Mouse (Mus musculus) ovary, postnatal 36 days (tissue): Measurements from ENCODE around the gene Bysl.
"Not testable (repeated sequence)": the region's sequence is repeated elsewhere in the genome, so short reads cannot be mapped to it uniquely, and the experiment has no call there.

ENCODE experiments used
- DNase-seq: peaks from one replicate; pipeline ENCODE4 v3.0.0; 2022; ENCODE audit warnings: low spot score, mixed read lengths

Gene Bysl

DNA sequence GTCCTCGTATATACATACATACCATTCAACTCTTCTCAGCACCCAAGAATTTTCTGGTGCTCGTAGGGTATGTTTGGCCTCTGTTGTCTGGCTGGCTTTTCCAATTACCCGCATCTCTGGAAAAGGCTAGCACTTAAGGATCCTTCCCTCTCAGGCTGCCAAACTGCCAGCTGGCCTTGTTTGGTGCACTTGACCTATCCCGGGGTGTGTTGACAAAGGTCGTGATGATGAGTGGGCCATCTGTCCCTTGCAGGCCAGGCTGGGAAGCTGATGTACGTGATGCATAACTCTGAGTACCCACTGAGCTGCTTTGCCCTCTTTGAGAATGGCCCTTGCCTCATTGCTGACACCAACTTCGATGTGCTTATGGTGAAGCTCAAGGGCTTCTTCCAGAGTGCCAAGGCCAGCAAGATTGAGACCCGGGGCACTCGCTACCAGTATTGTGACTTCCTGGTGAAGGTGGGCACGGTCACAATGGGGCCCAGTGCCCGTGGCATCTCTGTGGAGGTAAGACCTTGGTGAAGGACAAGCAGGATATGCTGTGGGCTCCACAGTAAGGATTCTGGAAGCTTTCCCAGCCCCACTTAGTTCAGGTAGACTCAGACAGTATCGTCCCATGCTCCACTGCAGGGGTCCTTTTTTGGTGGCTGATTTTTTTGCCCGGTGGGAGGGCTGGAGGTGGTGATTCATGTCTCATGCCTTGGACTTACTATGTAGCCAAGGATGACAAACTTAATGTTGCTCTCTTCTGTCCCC lies 7.4 kb upstream of the Bysl start:
- no peak for DNase-seq

DNA sequence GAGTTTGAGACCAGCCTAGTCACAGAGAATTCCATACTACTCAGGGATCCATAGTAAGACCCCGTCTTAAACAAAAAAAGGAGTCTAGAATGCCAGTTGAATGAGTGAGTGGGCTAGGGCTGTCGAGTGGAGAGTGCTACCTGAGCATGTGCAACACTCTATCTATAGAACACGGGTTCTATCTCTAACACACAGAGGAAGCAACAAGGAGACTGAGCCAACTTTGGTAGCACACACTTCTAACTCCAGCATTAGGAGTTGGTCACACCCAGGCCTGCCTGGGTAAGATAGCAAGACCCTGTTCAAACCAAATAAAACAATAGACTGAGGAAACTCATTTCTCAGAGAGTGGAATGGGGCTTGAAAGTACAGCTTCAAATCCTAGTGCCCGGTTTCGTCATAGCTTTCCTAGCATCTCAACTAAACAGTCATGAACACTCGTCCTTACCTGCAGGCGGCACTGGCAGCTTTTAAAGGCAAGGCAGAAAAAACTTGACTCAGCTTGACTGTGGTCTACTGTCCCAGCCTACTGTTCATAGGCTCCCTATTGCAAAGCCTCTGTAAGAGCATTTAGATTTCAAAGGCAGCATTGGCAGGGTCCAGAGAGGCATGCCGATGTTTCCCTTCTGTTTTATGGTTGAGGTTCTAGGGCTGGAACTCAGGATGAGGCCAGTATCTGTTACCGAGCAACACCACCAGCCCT lies 6.5 kb upstream of the Bysl start:
- no peak for DNase-seq

DNA sequence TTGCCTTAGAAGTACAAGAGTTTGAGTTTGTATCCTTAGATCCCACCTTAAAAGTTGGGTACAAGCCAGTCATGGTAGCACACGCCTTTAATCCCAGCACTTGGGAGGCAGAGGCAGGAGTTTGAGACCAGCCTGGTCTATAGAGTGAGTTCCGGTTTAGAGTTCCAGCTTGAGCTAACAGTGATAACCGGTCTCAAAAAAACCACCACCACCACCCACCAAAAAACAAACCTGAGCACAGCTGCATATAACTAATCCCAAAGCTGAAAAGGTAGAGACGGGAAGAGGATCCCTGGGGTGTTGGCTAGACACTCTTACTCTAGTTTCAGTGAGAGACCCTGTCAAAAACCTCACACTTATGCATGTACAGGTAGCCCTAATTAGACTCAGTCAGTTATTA lies 5.4 kb upstream of the Bysl start:
- no peak for DNase-seq

DNA sequence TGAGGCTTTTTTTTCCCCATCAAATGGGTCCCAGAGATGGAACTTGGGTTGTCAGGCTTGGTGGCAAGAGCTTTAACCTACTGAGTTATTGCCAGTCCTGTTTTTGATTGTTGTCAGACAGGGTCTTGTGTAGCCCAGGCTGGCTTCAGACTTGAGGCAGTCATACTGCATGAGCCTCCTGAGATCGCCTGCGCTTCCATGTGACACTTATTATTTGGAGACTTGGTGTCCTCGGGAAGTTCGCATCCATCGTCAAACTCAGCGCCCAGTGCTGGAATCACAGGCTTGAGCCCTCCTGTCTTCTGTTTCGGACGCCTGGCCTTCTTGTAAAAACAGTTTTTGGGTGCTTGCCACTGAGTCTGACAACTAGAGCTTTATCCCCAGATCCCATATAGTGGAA lies 4.8 kb upstream of the Bysl start:
- no peak for DNase-seq

DNA sequence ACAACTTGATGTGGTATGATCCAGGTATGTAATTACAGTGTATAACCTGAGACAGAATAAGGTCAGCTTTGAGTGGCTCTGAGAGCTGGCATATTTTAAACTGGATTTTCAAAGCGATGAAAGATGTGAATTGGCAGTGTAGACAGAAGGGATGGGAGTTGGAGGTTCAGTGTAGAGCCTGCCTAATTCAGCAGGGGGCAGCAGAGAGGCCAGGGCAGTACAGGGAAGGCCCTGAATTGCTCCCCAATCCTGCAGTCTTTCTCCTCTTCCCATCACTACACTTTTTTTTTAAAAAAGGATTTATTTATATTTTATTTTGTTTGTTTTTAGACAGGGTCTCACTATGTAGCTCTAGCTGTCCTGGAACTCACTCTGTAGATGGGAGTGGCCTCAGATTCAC lies 2.7 kb upstream of the Bysl start:
- DNase-seq = no peak

DNA sequence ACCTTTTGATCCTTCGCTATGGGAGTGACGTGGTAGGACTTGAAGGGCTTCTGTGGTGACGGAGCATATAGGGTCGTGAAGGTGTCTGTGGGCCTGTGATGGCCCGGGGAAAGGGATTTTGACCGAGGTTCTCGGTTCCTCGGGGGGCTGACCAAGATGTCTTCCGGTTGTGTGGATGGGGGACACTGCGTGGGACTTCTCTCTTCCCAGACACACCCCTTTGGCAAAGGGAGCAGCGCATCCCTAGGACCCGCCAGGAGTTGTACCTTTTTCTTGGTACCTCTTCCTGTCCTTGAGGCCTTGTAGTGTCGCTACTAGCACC lies 330 bp upstream of the Bysl start:
- no peak for DNase-seq

DNA sequence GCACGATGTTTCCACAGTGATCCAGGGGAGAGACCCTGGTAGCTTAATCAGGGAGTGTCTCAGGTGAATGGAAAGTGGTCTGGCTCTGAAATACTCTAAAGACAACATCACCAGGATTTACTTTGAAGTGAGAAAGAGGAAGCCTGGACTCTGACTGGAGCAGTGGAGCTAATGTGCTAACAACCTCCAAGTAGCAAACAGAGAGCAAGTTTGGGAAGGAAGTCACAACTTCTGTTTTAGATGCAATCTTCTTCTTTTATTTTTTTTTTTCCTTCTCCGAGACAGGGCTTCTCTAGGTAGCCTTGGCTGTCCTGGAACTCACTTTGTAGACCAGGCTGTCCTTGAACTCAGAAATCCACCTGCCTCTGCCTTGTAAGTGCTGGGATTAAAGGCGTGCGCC lies 2.1 kb downstream of the Bysl start:
- DNase-seq = no peak

DNA sequence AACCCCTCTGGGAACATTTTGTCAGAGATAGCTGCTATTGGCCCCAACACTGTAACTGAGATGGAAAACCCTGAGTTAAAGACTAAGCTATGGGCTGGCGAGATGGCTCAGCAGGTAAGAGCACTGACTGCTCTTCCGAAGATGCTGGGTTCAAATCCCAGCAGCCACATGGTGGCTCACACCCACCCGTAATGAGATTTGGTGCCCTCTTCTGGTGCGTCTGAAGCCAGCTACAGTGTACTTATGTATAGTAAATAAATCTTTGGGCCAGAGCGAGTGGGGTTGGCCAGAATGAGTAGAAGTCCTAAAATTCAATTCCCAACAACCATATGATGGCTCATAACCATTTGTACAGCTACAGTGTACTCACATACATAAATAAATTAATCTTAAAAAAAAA lies 5.1 kb downstream of the Bysl start:
- DNase-seq = no peak

DNA sequence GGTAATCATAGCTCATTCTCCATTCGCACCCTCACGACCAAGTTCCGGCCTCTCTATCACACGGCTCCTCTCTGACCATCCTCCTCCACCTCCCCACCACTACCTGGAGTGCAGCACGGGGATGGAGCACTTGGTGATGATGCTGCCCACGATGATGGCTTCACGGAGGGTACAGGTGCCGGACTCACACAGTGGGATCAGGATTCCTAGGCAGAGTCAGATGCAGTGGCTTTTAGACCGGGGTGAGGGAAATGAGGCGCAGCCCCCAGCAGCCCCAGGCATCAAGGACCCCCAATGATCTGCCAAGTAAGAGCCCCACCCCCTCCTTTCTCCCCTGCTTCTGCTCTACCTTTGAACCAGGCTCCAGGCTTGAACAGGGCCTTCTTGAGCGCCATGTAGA lies 9.0 kb downstream of the Bysl start:
- DNase-seq = no peak

DNA sequence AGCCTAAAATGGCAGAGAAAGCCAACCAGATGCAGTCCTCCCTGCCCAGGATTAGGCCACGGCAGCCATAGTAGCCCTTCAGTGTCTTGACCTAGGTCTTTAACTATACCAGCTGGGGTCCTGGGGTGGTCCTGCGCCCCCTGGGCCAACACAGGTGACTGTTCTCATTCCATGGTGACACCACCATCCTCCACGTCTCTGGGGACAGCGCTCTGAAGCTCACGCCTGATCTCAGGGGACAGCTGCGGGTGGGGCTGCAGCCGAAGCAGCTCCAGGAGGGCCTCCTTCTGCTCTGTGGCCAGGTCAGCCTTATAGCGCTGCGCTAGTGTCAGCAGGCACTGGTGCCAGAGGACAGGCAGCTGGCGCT lies 9.9 kb downstream of the Bysl start:
- DNase-seq = no peak

DNA sequence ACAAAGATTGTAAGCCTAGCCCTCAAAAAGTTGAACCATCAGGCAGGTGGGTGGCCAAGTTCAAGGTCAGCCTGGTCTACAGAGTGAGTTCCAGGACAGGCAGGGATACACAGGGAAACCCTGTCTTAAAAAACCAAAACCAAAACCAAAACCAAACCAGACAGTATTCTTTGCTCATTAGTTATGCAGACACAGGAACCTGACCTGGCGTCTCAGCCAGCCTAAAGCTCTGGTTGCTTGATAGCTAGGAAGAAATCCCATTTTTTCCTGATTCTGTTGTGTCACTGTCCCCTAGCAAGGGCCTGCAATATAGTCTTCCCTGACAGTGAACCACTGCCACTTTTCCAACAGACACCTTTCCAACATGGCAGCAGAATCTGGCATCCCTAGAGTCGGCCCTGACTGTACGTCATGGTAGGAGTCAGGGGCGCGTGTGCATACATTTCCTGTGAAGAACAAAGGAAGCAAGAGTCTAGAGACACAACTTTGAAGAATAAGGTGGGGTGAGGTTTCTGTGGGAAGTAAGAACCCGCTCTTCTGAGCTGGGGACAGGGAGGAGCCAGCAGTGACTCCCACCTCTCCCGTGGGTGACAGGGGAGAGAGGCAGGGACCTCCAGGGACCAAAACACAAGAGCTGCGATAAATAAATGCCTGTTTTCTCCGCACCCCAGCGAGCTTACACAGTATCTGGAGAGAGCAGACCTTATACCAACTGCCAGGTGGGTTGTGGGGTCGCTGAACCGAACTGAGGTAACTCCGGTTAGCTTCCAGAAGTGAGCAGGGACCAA lies 10.5 kb downstream of the Bysl start:
- DNase-seq = no peak

DNA sequence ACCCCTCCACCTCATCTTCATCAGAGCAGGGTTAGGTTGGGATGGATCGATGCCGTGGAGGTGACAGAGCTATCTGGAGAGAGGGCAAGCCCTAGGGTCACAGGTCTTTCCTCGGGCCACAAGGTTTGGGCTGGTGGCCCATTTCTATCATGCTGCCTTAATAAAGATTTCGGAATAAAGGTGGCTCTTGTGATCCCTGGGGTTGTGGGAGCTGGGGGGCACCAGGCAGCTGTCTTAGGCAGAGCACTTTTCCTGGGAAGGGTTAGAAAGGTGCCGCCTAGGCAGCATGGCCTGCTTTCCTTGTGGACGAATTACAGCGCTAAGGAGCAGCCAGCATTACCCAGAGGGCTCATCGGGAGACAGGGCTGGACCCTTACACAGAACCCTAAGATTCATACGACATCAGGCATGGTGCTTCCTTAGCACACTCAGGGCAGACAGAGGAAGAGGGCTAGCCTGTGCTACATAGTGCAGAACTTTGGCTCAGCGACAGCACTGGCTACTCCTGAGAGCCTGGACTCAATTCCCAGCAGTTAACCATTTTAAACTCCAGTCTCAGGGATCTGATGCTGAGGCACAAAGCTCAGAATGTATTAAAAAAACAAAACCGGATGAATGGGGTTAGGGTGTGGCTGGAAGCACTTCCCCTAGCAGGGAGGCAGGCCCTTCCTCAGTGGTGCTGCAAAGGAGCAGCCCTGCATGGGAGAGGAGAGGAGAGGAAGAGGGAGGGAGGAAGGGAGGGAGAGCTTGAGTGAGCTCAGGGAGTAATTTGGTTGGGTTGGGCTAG lies 11.6 kb downstream of the Bysl start:
- DNase-seq = no peak

DNA sequence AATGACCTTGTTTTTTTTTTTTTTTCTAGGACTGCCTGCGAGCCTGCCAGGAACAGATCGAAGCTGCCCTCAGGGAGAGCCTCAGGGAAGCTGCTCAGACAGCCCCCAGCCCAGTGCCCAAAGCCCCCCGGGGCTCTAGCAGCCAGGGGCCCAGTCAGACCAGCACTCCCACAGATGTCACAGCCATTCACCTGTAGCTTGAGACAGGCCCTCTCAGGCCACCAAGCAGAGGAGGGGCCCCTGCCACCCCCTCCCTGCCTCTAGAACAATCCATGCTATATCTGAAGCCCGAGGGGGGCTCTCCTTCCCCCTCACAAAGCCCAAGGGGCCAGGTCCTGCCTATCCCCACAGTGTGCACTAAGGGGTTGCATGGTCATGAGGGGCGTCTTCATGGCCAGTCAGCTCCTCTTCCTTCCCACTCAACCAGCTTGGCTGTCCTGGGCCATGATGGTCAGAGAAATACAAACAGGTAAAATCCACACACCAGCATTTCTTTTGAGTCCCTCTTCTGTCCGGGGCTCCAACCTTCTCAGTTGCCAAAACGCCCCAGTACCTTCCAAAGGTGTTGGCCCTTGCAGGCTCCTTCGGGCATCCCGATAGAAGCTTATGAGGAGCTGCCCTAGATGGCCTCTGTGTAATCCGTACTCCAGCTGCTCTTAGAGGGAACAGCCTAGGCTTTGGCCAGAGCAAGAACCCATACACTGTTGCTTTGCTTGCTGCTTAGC lies 12.6 kb downstream of the Bysl start:
- DNase-seq = not testable (repeated sequence)

DNA sequence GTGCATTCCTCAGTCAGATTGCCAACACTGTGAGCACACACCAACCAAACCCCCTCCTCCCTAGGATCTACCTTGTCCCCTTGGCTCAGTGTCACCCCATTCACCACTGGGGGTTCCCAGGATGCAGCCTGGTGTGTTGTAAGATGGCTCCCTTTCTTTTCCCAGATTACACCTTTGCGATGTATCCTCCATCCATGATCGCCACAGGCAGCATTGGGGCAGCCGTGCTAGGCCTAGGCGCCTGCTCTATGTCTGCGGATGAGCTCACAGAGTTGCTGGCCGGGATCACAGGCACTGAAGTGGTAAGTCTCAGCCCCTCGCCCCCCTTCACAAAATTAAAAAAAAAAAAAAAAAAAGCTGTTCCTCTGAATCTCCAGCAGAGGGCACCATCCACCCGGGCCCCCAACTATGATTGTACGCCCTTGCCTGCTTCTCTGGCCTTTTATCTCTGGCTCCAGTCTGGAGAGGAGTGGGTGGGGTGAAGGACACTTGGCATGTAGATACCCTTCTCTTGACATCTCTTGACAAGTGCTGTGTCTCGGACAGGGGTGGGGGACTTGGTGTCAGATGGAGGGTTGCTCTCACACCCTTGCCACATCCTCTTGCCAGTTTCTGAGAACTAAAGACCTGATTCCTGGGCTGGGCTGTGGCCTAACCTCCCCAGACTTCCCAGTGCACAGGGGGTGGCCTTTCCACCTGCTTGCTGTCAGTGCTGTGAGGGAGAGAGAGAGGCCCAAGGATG lies 13.3 kb downstream of the Bysl start:
- no peak for DNase-seq

DNA sequence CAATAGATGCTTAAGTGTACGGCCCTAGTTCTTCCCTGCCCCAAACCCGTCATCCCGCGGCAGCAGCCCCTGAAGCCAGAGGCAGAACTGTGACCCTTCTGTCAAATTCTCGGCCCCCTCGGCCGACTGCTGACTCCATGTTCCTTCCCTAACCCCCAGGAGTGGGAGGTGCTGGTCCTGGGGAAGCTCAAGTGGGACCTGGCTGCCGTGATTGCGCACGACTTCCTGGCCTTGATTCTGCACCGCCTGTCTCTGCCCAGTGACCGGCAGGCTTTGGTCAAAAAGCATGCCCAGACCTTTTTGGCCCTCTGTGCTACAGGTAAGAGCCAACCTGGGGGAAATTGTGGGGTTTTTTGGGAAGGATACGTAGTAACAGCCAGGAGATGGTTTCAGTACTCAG lies 14.0 kb downstream of the Bysl start:
- no peak for DNase-seq

DNA sequence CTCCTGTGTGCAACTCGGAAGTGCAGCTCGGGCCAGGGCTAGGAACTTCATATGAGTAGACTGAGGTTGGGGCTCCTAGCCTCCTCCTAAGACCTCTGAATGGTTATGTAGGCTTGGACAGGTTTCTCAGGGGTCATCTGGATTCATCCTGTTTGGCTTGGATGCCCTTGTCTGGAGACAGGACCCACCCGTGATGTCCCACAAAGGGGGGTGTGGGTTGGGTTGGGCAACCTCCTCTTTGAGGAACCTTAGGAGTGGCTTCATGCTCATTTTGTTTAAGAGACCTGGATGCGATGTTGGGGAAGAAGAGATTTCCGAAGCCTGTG lies 14.5 kb downstream of the Bysl start:
- no peak for DNase-seq

DNA sequence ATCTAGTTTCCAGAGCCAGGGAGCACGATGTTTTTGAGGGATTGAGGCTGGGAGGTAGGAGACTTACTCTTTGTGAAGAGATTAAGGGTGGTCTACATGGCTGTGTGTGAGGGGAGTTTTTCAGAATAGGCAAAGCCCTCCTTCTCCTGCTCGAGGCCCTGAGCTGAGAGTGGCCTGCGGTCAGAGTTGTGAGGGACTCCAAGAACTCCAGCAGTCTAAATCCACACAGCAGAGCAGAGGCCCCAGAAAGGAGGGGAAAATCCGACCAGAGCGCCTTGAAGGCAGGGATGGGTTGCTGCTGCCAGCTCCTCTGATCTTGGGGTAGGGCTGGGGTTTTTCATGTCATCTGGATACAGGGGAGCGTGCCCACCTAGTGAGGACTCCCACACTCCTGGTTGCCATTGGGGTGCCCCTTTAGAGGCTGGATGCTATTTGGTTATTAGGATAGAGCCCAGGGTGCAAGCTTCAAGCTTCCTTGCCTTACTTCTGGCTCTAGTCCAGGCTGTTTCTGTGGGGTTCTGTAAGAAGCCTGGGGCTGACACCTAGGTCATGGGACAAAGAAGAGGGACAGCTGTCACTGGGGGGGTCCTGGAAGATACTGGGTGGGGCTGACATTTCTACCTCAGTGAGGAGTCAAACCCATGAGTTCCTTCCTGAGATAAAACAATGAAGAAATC lies 15.0 kb downstream of the Bysl start:
- no peak for DNase-seq

DNA sequence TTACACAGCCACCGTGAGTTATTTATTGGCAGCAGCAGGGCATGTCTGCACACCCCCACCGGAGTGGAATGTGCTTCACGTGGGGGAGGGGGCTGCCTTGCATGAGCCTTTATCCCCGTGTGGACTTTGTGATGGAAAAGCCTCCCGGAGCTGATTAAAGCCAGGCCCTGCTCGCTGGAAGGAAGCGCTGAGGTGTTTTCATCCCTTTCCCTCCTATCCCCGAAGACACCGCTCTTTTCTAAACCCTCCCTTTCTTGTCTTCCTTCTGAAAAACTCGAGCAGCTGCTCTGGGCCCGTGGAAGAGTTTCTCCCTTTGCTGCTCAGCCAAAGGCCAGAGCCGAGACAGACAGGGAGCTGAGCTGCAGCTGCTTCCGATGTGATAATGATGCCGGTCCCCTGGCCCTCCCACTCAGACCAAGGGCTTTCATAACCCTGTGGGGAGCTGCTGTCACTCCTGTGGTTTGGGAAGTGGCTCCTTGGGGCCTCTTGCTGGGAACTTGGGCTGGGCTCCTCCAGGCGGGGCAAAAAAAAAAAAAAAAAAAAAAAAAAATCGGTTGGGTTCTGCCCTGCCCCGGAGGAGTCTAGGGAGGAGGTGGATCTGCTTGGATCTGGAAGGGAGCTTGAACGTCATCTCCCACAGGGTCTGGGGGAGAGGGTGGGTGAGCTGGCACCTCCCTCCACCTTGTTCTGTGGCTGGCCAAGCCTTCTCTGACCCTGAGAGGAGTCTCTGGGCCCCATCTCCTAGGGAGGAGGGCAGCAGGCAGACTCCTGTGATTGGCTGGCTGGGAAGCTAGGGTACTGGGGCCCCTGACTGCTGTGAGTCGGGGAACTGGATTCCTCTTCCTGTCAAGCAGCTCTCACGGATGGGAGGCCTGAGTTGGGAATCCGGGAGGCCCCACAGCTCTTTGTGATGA lies 15.8 kb downstream of the Bysl start:
- DNase-seq = peak; percentile 42

DNA sequence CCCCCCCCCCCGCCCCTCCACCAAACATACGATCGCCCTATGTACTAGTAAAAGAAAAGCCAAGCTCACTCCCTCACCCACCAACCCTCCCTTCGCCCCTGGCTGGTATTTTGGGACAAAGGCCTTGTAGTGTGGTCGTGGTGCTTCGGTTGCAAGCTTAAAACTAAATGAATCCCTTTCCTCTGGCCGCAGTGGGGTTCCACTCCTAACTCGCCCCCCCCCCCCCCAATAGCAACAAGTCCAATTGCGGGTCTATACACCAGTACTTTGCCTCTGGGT lies 16.4 kb downstream of the Bysl start:
- DNase-seq = no peak
